Mouse (Mus musculus) brain, embryonic 14.5 days (tissue): Measurements from ENCODE around the gene Gatm. TPM values are rescaled to one million over a fixed set of nuclear protein-coding genes. Genes with fewer than 3 reads are reported as not detected.

Experiments used
- DNase-seq: peaks from one replicate; pipeline ENCODE4 v3.0.0-alpha.2; 2011; ENCODE audit warnings: low read depth
- CTCF ChIP-seq: fragments of 200-500 bp; IDR thresholded peaks from 2 replicates; pipeline ENCODE4 v1.5.1; 2012; ENCODE audit warnings: inconsistent platforms, mild to moderate bottlenecking, moderate library complexity, borderline replicate concordance; ENCODE audit not compliant: insufficient read depth, insufficient read length; ENCODE audit errors: extremely low read depth
- POLR2A ChIP-seq: fragments of 200-500 bp; IDR thresholded peaks from 2 replicates; pipeline ENCODE4 v1.6.1; 2012; ENCODE audit warnings: mild to moderate bottlenecking, inconsistent platforms, borderline replicate concordance; ENCODE audit not compliant: poor library complexity, insufficient read depth, insufficient read length, severe bottlenecking; ENCODE audit errors: extremely low read depth
- polyA plus RNA-seq: library from polyadenylated mRNA; depleted of rRNA; stranded (reverse); fragments of >200 nt; gene quantifications from 2 replicates; pipeline ENCODE4 v1.2.3, GENCODE M21; 2012

Gatm gene
- polyA plus RNA-seq, 1 experiment, result 25.1 TPM

DNA sequence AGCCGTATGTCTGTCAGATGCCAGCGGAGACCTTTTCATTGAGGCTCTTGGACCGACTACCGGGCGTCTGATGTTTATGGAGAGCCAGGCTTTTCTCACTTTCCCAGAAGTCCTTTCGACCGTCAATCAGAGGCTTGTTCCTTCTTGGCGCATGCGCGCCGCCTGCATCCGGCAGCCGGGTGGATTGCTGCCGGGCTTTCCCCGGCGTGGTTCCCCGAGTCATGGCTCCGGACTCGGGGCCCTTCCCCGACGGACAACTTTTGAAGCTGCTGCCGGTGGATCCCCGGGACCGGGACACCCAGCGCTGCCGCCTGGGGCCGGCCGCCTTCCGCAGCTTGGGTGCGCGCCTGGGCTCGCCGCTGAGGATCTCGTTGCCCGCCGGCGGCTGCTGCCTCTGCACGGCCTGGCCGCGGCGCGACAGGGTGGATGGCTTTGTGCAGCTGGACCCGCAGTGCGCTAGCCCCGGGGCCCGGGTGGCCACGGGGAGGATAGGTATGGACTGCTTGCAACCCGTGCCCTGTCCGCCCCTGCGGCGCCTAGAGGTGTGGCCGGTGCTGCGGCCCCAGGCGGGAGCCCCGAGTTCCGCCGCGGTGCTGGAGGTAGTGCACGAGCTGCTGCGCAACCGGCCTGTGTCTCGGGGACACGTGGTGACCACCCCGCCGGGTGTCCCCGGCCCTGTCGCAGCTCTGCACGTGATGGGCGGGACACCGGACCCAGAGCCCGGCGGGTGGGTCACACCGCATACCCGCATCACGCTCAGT is 19.5 kb upstream of the Gatm start:
- TF ChIP-seq CTCF, result no peak
- peak; percentile 88; the same call in 1 of the 2 replicates for TF ChIP-seq POLR2A
- DNase-seq, result peak; percentile 96

DNA sequence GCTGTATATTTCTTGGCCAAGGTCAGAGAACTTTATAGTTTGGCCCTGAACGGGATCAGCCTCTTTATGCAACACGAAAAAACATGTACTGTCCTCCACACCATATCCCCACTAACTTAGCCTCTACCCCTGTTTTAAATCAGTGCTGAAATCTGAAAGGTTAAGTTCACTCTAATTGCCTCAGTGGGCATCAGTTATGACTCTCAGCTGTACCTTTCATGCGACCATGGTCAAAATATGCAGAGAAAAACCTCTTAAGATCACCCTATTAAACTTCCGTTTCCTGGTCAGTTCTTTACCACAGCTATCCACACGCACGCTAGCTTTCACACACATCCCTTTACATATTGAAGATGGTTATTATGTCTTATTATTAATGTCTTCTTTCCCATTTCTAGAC is 18.8 kb upstream of the Gatm start:
- TF ChIP-seq CTCF (no peak), POLR2A (no peak)
- DNase-seq, result no peak

DNA sequence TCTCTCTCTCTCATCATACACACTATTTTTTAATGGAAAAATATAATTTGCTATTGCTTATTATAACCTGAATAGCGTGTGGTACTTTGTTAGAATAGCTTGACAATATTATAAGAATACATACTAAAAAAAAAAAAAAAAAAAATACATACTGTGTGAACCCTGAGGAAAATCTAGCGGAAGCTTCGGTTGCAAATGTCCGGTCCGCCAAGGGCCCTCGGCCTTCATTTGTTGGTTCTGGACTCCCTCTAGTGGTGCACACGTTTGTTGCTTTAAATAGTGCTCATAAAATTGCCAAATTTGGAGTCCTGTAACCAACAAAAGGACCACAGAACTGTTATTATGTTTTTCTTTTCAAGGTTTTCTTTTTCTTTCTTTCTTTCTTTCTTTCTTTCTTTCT is 17.9 kb upstream of the Gatm start:
- TF ChIP-seq POLR2A, result no peak
- TF ChIP-seq CTCF, result peak; percentile 89
- DNase-seq, result peak; percentile 94

DNA sequence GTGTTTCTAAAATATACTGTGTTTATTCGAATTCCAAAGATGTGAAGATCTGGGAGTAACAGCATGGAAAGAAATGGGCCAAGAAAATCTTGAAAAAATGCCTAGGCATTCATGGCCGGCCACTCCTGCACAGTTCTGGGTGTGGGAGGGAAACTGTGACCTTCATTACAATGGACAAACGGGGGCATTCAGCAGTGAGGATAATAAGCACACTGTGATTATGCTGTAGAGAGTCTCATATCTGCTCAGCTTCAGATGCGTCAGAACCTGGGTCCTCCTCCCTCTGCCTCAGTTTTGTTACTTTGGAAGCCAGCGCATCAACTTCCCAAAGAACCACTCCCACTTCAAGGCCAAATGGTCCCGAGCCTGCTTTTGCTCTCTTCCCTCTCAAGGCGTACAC is 14.8 kb upstream of the Gatm start:
- TF ChIP-seq POLR2A (no peak), CTCF (no peak)
- DNase-seq, result no peak

DNA sequence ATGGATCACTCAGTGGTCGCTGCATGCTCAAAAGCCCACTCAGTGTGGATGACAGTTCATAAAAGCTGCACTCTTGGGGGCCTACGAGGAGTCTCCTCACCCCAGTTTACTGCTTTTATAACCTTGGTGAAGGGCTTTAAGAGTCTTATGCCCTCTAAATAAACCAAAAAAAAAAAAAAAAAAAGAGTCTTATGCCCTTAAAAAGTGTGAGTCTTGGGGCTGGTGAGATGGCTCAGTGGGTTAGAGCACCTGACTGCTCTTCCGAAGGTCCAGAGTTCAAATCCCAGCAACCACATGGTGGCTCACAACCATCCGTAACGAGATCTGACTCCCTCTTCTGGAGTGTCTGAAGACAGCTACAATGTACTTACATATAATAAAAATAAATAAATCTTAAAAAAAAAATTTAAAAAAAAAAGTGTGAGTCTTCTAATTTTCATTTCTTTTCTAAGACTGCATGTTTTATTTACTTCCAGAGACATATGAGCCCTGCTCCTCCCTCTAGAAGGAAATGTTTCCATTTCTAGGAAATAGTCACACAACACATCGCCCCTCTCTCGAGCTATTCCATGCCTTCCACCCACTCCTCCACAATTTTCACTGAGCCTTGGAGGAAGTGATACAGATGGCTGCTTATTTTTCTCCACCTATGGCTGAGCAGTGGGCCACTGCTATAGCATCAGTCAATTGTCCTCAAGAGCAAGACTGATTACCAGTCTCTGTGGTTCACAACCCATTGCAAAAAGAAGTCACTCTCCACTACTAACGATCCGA is 10.4 kb upstream of the Gatm start:
- TF ChIP-seq POLR2A, result no peak
- no peak for TF ChIP-seq CTCF
- no peak for DNase-seq

DNA sequence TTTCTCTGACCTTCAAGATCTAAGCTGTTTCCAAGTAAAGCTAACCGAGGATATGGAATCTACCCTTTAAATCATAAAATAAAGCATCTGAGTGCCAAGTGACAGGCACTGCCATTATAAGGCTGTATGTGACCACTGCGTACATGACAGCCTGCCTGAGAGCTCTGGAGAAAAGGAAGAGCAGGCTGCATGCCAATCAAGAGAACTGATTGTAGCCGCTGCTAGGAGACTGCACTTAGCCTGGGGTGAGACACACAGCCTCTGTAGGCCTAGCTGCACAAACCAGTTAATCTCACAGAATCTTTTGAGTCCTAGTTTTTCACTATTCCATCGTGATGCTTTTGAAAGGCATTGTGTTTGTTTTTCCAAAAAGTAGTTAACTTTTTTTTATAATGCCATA is 7.6 kb upstream of the Gatm start:
- TF ChIP-seq POLR2A (no peak), CTCF (no peak)

DNA sequence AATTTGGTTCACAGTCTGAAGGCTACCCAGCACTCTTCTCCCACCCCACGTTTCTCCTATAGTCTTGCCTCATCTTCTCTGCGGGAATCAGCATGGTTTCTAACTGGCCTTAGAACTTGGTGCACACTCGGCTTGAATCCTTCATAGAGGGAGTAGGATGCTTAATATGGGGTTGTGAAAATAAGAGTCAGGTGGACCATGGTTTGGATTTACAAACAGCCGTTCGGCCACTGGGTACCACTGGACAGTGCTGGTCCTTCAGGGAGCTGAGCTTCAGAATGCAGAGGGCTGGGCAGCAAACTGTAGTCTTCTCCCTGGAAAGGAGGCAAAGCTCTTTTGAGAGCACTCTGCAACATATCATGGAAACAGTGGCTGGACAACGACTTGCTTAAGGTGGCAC is 6.7 kb upstream of the Gatm start:
- no peak for TF ChIP-seq POLR2A
- no peak for TF ChIP-seq CTCF
- DNase-seq, result no peak

More for the DNA sequence above, 7.6 kb upstream of the Gatm start:
- DNase-seq, result peak; percentile 49

DNA sequence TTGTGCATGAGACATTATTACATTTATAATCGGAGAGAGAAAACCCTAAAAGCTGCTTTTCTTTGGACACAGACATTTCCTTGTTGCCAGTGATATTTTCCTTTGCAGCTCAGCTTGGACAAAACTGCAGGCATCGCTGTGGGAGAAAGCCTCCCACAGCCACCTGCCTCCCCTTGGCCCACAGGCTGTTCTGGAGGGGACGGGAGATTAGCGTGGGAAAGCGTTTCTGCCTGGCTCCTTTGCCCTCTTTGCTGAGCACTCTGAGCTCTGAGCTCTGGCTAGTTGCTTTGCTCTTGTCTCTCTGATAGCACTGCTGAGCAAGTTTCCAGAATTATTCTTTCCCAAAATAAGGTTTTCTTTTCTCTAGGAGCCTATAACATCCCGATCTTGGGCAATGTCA is 5.1 kb upstream of the Gatm start:
- TF ChIP-seq CTCF, result no peak
- no peak for TF ChIP-seq POLR2A
- no peak for DNase-seq

DNA sequence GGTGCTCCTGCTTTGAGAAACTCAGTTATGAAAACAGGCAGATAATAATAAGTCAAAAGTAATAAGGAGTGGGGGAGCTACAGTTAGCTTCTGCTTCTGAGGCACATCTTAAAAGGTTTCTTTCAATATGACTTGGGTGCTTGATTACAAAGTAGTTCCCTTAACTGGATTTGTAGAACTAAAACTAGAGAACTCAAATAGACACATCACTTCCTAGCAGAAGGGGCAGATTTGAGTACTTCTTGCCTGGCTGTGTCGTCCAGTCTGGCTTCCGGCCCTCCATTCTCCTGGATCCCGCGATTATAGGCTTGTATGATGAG is 511 bp upstream of the Gatm start:
- no peak for DNase-seq
- TF ChIP-seq POLR2A, result no peak
- no peak for TF ChIP-seq CTCF

DNA sequence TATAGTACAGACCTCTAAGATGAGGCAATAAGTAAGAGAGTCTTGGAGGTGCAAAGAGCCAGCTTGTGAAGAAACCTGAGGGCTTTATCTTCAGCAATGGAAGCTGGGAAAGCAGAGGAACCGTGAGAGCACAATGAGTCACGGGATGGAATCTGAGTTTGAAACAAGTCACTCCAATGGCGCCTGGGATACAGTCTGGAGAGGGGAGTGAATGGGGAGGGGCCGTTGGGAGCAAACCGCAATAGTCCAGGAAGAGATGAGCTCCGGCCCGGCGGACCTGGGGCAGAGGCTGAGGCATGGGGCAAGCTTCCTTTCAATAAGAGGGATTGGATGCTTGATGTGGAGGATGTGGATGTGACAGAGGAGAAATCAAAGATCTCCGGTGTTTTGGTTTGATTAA is 2.3 kb downstream of the Gatm start:
- TF ChIP-seq POLR2A, result no peak
- no peak for TF ChIP-seq CTCF
- no peak for DNase-seq

DNA sequence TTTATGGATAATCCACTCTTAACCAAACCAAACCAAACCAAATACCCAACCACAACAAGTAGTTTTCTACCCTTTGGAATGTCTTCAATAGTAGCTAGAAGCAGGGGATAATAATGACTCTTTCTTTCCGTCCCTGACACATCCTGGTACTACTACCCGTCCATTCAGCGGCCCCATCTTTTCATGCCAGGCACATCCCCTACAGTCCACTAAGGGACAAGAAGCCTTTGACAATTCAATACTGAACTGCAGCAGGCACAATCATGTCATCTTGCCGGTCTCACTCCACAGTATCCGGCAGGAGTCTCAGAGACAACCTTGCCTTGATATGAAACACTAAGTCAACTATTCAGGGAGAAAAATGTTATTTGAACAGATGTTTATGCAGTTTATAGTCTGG is 5.3 kb downstream of the Gatm start:
- peak; percentile 19 for DNase-seq
- TF ChIP-seq POLR2A (no peak), CTCF (no peak)

DNA sequence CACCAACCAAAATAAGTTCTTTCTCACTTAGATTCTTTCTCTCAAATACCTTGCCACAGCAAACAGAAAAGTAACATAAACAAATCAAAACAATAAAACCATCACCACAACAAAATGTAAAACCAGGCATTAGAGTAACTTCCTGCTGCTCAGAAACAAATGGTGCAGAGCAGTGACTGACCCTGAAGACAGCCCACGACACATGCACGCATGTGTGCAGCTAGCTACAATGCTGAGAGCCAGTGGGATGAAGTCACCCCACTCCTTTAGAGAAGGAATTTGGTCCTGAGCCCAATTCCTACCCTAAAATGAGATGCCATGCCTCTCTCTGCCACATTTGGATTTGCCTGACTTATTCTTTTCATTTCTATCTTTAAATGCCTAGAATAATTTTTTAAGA is 9.7 kb downstream of the Gatm start:
- DNase-seq, result no peak
- TF ChIP-seq CTCF (no peak), POLR2A (no peak)
